Mouse (Mus musculus) cortical plate, adult 2 months (tissue): Measurements from ENCODE around the gene Cfap20.

Experiments used
- CTCF ChIP-seq: fragments of 200-500 bp; IDR thresholded peaks from 2 replicates; pipeline ENCODE4 v1.5.1; 2011; ENCODE audit warnings: mild to moderate bottlenecking, control low read depth, low read length; ENCODE audit not compliant: insufficient read depth; ENCODE audit errors: extremely low read depth
- POLR2A ChIP-seq: fragments of 200-500 bp; IDR thresholded peaks from 2 replicates; pipeline ENCODE4 v1.6.1; 2011; ENCODE audit warnings: mild to moderate bottlenecking, low read length, control low read depth; ENCODE audit not compliant: insufficient read depth; ENCODE audit errors: extremely low read depth

- no peak for TF ChIP-seq CTCF
- TF ChIP-seq POLR2A, result no peak
These were observed 4.8 kb upstream of the Cfap20 start for GRCm38 (mm10) chr8:95439421-95439820.
